Mouse (Mus musculus) midbrain, embryonic 14.5 days (tissue): ENCODE measurements at regions not wholly inside any gene's neighbourhood (a gene's known extent, or its start where the extent isn't known, plus 50 kb on each side); places are given as distances from the start of the nearest gene placed in this dataset.

Source experiments
- ATAC-seq: fragments of 200-750 bp; cut with Nextera tagmentation; 2 replicates; pipeline ENCODE4 v1.8.0; 2017; ENCODE audit warnings: moderate number of reproducible peaks, moderate library complexity; ENCODE audit not compliant: low FRiP score, low TSS enrichment
- DNase-seq: peaks from one replicate; pipeline ENCODE4 v3.0.0-alpha.2; 2015
- H3K27ac ChIP-seq: fragments of 300-500 bp; sonication (generic); replicated peaks from 2 replicates; pipeline ENCODE4 v1.5.1; 2014; ENCODE audit warnings: mild to moderate bottlenecking, low read depth, low read length, moderate library complexity
- H3K27me3 ChIP-seq: fragments of 300-500 bp; sonication (generic); 2 replicates; pipeline ENCODE4 v1.6.1; 2014; ENCODE audit warnings: low read length, control low read depth, mixed read lengths; ENCODE audit not compliant: control insufficient read depth, insufficient read depth
- H3K36me3 ChIP-seq: fragments of 300-500 bp; sonication (generic); 2 replicates; pipeline ENCODE4 v1.6.1; 2014; ENCODE audit warnings: low read length, control low read depth; ENCODE audit not compliant: control insufficient read depth, insufficient read depth
- H3K4me1 ChIP-seq: fragments of 300-500 bp; sonication (generic); 2 replicates; pipeline ENCODE4 v1.6.1; 2014; ENCODE audit warnings: mild to moderate bottlenecking, antibody characterized with exemption, low read length, control low read depth; ENCODE audit not compliant: control insufficient read depth, insufficient read depth
- H3K4me2 ChIP-seq: fragments of 300-500 bp; sonication (generic); 2 replicates; pipeline ENCODE4 v1.6.1; 2014; ENCODE audit warnings: mild to moderate bottlenecking, low read length, moderate library complexity
- H3K4me3 ChIP-seq: fragments of 300-500 bp; sonication (generic); replicated peaks from 2 replicates; pipeline ENCODE4 v1.5.1; 2014; ENCODE audit warnings: low read depth, low read length
- H3K9ac ChIP-seq: fragments of 300-500 bp; sonication (generic); replicated peaks from 2 replicates; pipeline ENCODE4 v1.6.1; 2014; ENCODE audit warnings: mild to moderate bottlenecking, low read length, moderate library complexity
- H3K9me3 ChIP-seq: fragments of 300-500 bp; sonication (generic); 2 replicates; pipeline ENCODE4 v1.6.1; 2016; ENCODE audit warnings: low read length, control low read depth, mixed read lengths; ENCODE audit not compliant: control insufficient read depth
- WGBS: fragments of 180-500 bp; shearing (Covaris S2); extraction: QIAGEN DNeasy Blood & Tissue Kit; methylation state at CpG from one replicate; pipeline ENCODE4 v1.1.7; 2014; 5-methylcytosine and 5-hydroxymethylcytosine counted together

DNA sequence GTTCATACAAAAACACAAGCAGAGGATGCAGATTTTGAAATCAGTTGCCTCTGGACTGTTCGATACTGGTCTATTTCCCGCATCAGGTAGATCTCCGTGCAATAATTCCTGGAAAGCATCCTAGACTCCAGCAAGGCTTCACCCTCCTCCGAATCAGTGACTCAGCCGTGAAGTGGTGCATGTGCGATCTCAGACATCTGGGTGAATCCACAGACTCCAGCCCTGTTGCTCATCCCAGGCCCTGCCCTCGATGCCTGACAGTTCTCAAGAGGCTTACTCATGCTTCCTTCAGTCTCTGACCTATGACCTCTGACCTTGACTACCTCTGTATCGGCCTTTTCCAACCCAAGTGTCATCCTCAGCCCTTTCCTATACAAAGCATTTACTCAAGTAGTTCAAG lies 68.1 kb upstream of the Ankrd55 start:
- 88% methylated on average over 8 of the region's 8 CpGs for WGBS
- ATAC-seq (no peak), DNase-seq (no peak)
- Histone ChIP-seq H3K36me3 (no peaks in the 10 kb centered on the region), H3K9ac (no peak overlapping the region), H3K4me3 (no peak overlapping the region), H3K4me1 (no peaks in the 10 kb centered on the region), H3K27ac (no peak overlapping the region), H3K9me3 (no peaks in the 10 kb centered on the region), H3K27me3 (no peaks in the 10 kb centered on the region), H3K4me2 (no peak overlapping the region)

DNA sequence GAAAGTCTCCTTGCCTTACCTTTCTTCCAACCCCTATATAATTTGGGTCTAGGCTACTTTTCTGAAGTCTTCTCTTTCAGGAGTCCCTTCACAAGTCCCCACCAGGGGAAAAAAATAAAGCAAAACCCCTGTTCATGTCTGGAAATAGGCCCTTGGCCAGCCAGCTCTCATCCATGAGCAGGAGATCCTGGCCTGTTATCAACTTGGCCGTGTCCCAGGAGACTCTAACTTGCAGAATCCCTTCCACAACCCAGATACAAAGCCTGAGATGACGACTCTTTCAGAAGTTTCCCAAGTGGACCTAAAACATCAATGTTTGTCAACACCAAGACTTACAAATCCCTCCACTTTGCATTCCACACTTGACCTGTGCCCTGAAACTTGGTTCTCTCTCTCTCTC lies 64.6 kb upstream of the Ankrd55 start:
- no peak overlapping the region for H3K27ac ChIP-seq
- 94% methylated on average over 2 of the region's 2 CpGs for WGBS
- H3K4me1 ChIP-seq: no peaks in the 10 kb centered on the region
- H3K36me3 ChIP-seq: no peaks in the 10 kb centered on the region
- H3K4me3 ChIP-seq: no peak overlapping the region
- H3K27me3 ChIP-seq: no peaks in the 10 kb centered on the region
- no peak for DNase-seq
- no peak overlapping the region for H3K9ac ChIP-seq
- no peaks in the 10 kb centered on the region for H3K9me3 ChIP-seq
- no peak overlapping the region for H3K4me2 ChIP-seq
- no peak for ATAC-seq

DNA sequence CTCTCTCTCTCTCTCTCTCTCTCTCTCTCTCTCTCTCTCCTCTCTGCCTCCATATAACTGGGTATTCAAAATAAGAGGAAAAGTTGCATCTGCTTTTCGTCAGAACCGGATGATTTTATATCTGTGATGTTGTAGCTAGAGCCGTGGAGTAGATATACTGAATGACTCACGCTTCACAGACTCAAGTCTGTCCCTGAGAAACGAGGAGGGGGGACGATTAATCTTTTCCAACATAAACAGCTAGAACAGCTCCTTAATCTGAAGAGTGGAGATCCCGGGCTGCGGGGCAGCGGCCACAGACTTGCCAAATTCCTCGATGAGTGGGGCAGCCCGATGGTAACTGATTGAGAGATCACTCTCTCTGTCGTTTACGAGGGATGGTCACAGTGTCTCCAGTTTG lies 60.5 kb upstream of the Ankrd55 start:
- 74% methylated on average over 13 of the region's 13 CpGs for WGBS
- H3K4me1 ChIP-seq: no peaks in the 10 kb centered on the region
- no peak for ATAC-seq
- H3K9me3 ChIP-seq: no peaks in the 10 kb centered on the region
- H3K27ac ChIP-seq: no peak overlapping the region
- no peaks in the 10 kb centered on the region for H3K27me3 ChIP-seq
- H3K36me3 ChIP-seq: no peaks in the 10 kb centered on the region
- DNase-seq: no peak
- H3K4me2 ChIP-seq: no peak overlapping the region
- H3K4me3 ChIP-seq: no peak overlapping the region
- H3K9ac ChIP-seq: no peak overlapping the region

DNA sequence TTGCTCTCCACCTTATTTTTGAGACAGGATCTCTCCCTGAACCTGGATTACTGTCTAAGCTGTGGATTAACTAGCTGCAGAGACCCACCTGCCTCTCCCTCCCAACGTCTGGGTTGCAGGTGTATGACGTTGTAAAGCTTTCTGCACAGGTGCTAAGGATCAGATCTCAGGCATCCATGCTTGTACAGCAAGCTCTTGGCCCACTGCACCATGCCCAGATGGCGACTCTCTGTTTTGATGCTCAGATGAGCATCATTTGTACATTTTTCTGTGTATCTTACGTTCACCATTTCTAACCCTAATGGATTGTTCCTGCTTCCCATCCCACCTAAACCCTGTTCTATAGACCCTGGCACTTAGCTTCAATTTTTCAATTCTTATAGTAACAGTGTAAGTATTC lies 59.4 kb upstream of the Ankrd55 start:
- no peaks in the 10 kb centered on the region for H3K36me3 ChIP-seq
- H3K9me3 ChIP-seq: no peaks in the 10 kb centered on the region
- H3K9ac ChIP-seq: no peak overlapping the region
- H3K4me3 ChIP-seq: no peak overlapping the region
- no peaks in the 10 kb centered on the region for H3K27me3 ChIP-seq
- WGBS: 89% methylated on average over 4 of the region's 4 CpGs
- DNase-seq (no peak), ATAC-seq (no peak)
- H3K27ac ChIP-seq: no peak overlapping the region
- H3K4me1 ChIP-seq: no peaks in the 10 kb centered on the region
- no peak overlapping the region for H3K4me2 ChIP-seq

DNA sequence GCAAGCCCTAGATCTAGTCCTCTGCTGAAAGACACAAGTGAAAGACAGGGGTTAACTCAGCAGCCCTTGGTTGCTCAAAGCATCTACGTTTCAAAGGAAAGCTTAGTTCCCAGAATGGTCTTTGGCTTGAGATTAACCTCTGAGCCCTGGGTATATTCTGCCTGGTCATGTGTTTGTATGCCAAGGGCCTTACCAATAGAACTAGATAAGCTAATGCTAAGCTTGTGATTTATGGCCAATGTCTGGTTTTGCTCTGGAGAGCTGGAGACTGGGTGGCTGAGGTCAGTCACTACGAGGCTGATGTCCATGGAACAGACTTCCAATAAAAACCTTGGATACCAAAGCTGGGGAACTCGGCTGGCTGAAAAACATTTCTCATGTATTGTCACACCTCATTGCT lies 58.1 kb upstream of the Ankrd55 start:
- WGBS: 78% methylated on average over 3 of the region's 3 CpGs
- no peak overlapping the region for H3K27ac ChIP-seq
- H3K4me3 ChIP-seq: no peak overlapping the region
- no peaks in the 10 kb centered on the region for H3K27me3 ChIP-seq
- no peaks in the 10 kb centered on the region for H3K4me1 ChIP-seq
- no peak overlapping the region for H3K9ac ChIP-seq
- ATAC-seq (no peak), DNase-seq (no peak)
- H3K9me3 ChIP-seq: no peaks in the 10 kb centered on the region
- H3K4me2 ChIP-seq: no peak overlapping the region
- H3K36me3 ChIP-seq: no peaks in the 10 kb centered on the region

DNA sequence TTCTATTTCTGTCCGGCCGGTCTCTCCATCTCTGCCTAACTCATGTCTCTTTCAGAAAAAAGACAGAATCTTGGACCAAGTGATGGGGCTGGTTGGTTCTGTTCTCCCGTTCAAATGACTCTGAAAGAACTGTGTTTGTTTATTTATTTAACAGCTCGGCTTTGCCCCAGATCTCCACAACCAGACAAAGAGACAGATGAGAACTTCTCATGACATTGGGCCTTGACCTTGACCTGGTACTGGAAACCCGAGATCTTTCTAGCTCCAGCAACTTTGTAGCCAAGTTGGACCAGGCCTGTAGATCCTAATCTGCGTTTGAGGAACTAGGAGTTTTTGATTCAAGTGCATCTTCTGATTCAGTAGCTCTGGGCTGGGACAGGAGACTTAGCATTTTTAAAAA lies 53.6 kb upstream of the Ankrd55 start:
- Histone ChIP-seq H3K9me3 (no peaks in the 10 kb centered on the region), H3K4me3 (no peak overlapping the region), H3K4me1 (no peaks in the 10 kb centered on the region), H3K27me3 (no peaks in the 10 kb centered on the region), H3K36me3 (no peaks in the 10 kb centered on the region), H3K27ac (no peak overlapping the region), H3K4me2 (no peak overlapping the region), H3K9ac (no peak overlapping the region)
- DNase-seq: no peak
- 91% methylated on average over 6 of the region's 6 CpGs for WGBS
- no peak for ATAC-seq

DNA sequence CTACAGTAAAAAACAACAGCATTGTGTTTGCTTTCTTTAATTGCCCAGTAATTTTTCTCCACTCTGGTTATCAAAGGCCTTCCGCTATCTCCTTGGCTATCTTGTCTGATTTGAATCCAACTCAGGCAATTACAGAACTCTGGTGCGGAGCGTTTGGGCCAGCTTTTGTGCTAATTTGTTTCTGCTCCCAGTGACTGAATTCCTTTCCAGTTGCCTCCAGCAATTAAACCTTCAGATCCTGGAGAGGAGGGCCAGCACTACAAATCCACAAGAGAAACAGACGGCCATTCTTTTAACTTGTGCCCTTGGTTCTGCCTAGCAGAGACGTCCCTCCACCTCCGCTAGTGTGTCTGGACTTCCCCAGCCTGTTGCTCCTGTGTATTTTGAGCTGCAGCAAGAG lies 51.3 kb upstream of the Ankrd55 start:
- 71% methylated on average over 6 of the region's 6 CpGs for WGBS
- Histone ChIP-seq H3K27ac (no peak overlapping the region), H3K36me3 (no peaks in the 10 kb centered on the region), H3K27me3 (no peaks in the 10 kb centered on the region), H3K4me2 (no peak overlapping the region), H3K4me3 (no peak overlapping the region), H3K9me3 (no peaks in the 10 kb centered on the region), H3K4me1 (no peaks in the 10 kb centered on the region), H3K9ac (no peak overlapping the region)
- DNase-seq (no peak), ATAC-seq (no peak)

DNA sequence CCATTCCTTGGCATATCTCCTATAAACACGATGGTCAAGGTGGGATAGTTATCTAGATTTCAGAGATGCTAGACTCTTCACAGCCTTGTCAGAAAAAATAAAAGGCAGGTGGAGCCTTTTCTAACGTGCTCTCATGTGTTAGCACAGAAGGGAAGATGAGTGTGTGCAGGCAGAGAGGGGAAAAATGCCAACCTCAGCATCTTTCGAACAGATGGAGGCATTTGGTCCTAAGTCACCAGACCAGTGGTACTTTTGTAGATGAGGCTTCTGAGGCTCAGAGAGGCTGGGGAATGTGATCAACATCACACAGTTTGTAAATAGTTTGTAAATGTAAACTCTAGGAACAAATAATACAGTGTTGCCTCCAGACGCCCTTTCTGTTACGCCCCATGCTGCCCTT lies 50.9 kb upstream of the Ankrd55 start:
- no peak overlapping the region for H3K4me2 ChIP-seq
- DNase-seq (no peak), ATAC-seq (no peak)
- no peaks in the 10 kb centered on the region for H3K27me3 ChIP-seq
- no peak overlapping the region for H3K27ac ChIP-seq
- H3K36me3 ChIP-seq: no peaks in the 10 kb centered on the region
- H3K4me1 ChIP-seq: no peaks in the 10 kb centered on the region
- 72% methylated on average over 5 of the region's 5 CpGs for WGBS
- no peak overlapping the region for H3K9ac ChIP-seq
- H3K4me3 ChIP-seq: no peak overlapping the region
- H3K9me3 ChIP-seq: no peaks in the 10 kb centered on the region

DNA sequence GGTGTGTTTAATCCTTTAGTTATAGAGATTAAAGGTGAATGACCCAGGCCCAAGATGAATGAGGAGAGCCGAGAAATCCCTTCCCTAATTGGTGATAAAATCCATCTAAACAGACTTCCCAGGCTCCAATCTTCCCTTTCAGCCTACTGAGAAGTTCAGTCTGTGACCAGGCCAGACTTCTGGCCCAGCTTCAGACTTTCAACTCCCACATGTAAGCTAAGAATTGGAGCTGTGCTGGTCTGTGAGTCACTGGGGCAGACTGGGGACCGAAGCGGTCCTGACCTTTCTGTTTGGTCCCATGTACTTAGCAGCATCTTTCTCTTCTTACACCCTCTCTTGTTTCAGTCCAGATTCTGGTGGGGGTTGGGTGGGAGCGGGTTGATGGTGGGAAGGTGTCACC lies 50.3 kb upstream of the Ankrd55 start:
- no peaks in the 10 kb centered on the region for H3K36me3 ChIP-seq
- no peak for ATAC-seq
- H3K27ac ChIP-seq: no peak overlapping the region
- no peak for DNase-seq
- no peaks in the 10 kb centered on the region for H3K4me1 ChIP-seq
- H3K9ac ChIP-seq: no peak overlapping the region
- H3K4me2 ChIP-seq: no peak overlapping the region
- WGBS: 70% methylated on average over 4 of the region's 4 CpGs
- H3K4me3 ChIP-seq: no peak overlapping the region
- no peaks in the 10 kb centered on the region for H3K9me3 ChIP-seq
- H3K27me3 ChIP-seq: no peaks in the 10 kb centered on the region
